Mouse (Mus musculus): ENCODE measurements around the gene Cux1. TPM values are rescaled to one million over a fixed set of nuclear protein-coding genes. Genes with fewer than 3 reads are reported as not detected.

Cux1 gene
- polyA plus RNA-seq, 1 experiment from 2014 or later: 130 TPM

GRCm38 (mm10) chr5:136386757-136387156, 180.5 kb downstream of the Cux1 start:
- Histone ChIP-seq H3K27me3 (ENCODE audit: control insufficient read depth, insufficient read depth, low read length) (no peaks in the 10 kb centered on the region), H3K4me3 (ENCODE audit: low read depth, low read length) (no peak overlapping the region), H3K36me3 (ENCODE audit: control insufficient read depth, insufficient read depth, low read length) (no peaks in the 10 kb centered on the region), H3K4me1 (ENCODE audit: control insufficient read depth, insufficient read depth, low read length) (no peaks in the 10 kb centered on the region), H3K4me2 (no peak overlapping the region), H3K27ac (ENCODE audit: low read depth, low read length) (no peak overlapping the region), H3K9ac (ENCODE audit: low read length) (no peak overlapping the region), H3K9me3 (ENCODE audit: control insufficient read depth, low read length) (no peaks in the 10 kb centered on the region)
- ATAC-seq (ENCODE audit: low FRiP score) (no peak), DNase-seq (ENCODE audit: low spot score, missing footprints) (no peak)
- WGBS: 90% methylated on average over 2 of the region's 2 CpGs

- H3K36me3 ChIP-seq (ENCODE audit: control insufficient read depth, insufficient read depth, low read length): no peaks in the 10 kb centered on the region
- no peak for DNase-seq (ENCODE audit: low spot score, missing footprints)
These were observed 182.1 kb downstream of the Cux1 start for GRCm38 (mm10) chr5:136385161-136385560.

GRCm38 (mm10) chr5:136382261-136383005, 184.9 kb downstream of the Cux1 start:
- 95% methylated on average over 9 of the region's 9 CpGs for WGBS
- H3K4me1 ChIP-seq (ENCODE audit: control insufficient read depth, insufficient read depth, low read length): no peaks in the 10 kb centered on the region
- no peaks in the 10 kb centered on the region for H3K36me3 ChIP-seq (ENCODE audit: control insufficient read depth, insufficient read depth, low read length)
- no peak overlapping the region for H3K4me2 ChIP-seq
- H3K4me3 ChIP-seq (ENCODE audit: low read depth, low read length): no peak overlapping the region
- no peak overlapping the region for H3K9ac ChIP-seq (ENCODE audit: low read length)
- no peaks in the 10 kb centered on the region for H3K9me3 ChIP-seq (ENCODE audit: control insufficient read depth, low read length)
- DNase-seq (ENCODE audit: low spot score, missing footprints) (no peak), ATAC-seq (ENCODE audit: low FRiP score) (no peak)
- H3K27ac ChIP-seq (ENCODE audit: low read depth, low read length): no peak overlapping the region
- no peaks in the 10 kb centered on the region for H3K27me3 ChIP-seq (ENCODE audit: control insufficient read depth, insufficient read depth, low read length)

More at GRCm38 (mm10) chr5:136385161-136385560, 182.1 kb downstream of the Cux1 start:
- Histone ChIP-seq H3K27ac (ENCODE audit: low read depth, low read length) (no peak overlapping the region), H3K27me3 (ENCODE audit: control insufficient read depth, insufficient read depth, low read length) (no peaks in the 10 kb centered on the region), H3K9ac (ENCODE audit: low read length) (no peak overlapping the region), H3K4me3 (ENCODE audit: low read depth, low read length) (no peak overlapping the region), H3K9me3 (ENCODE audit: control insufficient read depth, low read length) (no peaks in the 10 kb centered on the region), H3K4me2 (no peak overlapping the region), H3K4me1 (ENCODE audit: control insufficient read depth, insufficient read depth, low read length) (no peaks in the 10 kb centered on the region)
- no peak for ATAC-seq (ENCODE audit: low FRiP score)
- 91% methylated on average over 3 of the region's 3 CpGs for WGBS

DNA sequence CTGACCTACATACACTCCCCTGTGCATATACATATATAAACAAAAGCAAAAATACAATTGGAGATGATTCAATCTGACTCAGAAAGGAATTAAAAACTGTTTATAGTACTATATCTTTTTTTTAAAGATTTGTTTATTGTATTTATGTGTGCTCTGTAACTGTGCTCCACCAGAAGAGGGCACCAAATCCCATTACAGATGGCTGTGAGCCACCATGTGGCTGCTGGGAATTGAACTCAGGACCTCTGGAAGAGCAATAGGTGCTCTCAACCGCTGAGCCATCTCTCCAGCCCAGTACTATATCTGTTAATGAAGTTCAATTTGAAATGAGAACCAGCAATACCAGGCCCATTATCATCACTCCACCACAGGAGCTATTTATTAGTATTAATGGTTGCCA, 187.9 kb downstream of the Cux1 start:
- no peak overlapping the region for H3K27ac ChIP-seq (ENCODE audit: low read depth, low read length)
- no peak overlapping the region for H3K9ac ChIP-seq (ENCODE audit: low read length)
- H3K27me3 ChIP-seq (ENCODE audit: control insufficient read depth, insufficient read depth, low read length): no peaks in the 10 kb centered on the region
- ATAC-seq (ENCODE audit: low FRiP score) (no peak), DNase-seq (ENCODE audit: low spot score, missing footprints) (no peak)
- no peaks in the 10 kb centered on the region for H3K9me3 ChIP-seq (ENCODE audit: control insufficient read depth, low read length)
- H3K4me1 ChIP-seq (ENCODE audit: control insufficient read depth, insufficient read depth, low read length): peaks cover 2% of the 10 kb centered on the region; the same call in 1 of the 2 replicates
- no peak overlapping the region for H3K4me2 ChIP-seq
- no peak overlapping the region for H3K4me3 ChIP-seq (ENCODE audit: low read depth, low read length)
- 82% methylated on average over 1 of the region's 1 CpGs for WGBS
- no peaks in the 10 kb centered on the region for H3K36me3 ChIP-seq (ENCODE audit: control insufficient read depth, insufficient read depth, low read length)

- Histone ChIP-seq H3K27ac (ENCODE audit: low read depth, low read length) (no peak overlapping the region), H3K36me3 (ENCODE audit: control insufficient read depth, insufficient read depth, low read length) (0 out of 2 replicates have a peak, but pooled peaks cover 4% of the 10 kb centered on the region), H3K9ac (ENCODE audit: low read length) (no peak overlapping the region), H3K9me3 (ENCODE audit: control insufficient read depth, low read length) (no peaks in the 10 kb centered on the region), H3K4me2 (no peak overlapping the region), H3K4me3 (ENCODE audit: low read depth, low read length) (no peak overlapping the region), H3K4me1 (ENCODE audit: control insufficient read depth, insufficient read depth, low read length) (peaks cover 2% of the 10 kb centered on the region; the same call in 1 of the 2 replicates), H3K27me3 (ENCODE audit: control insufficient read depth, insufficient read depth, low read length) (no peaks in the 10 kb centered on the region)
- no peak for DNase-seq (ENCODE audit: low spot score, missing footprints)
- ATAC-seq (ENCODE audit: low FRiP score): no peak
- 82% methylated on average over 3 of the region's 3 CpGs for WGBS
These were observed 190.2 kb downstream of the Cux1 start for GRCm38 (mm10) chr5:136377101-136377500.

GRCm38 (mm10) chr5:136375350-136375749, 191.9 kb downstream of the Cux1 start:
- no peaks in the 10 kb centered on the region for H3K9me3 ChIP-seq (ENCODE audit: control insufficient read depth, low read length)
- 76% methylated on average over 3 of the region's 3 CpGs for WGBS
- no peak overlapping the region; the same call in 1 of the 2 replicates for H3K27ac ChIP-seq (ENCODE audit: low read depth, low read length)
- ATAC-seq (ENCODE audit: low FRiP score) (no peak), DNase-seq (ENCODE audit: low spot score, missing footprints) (no peak)
- H3K4me1 ChIP-seq (ENCODE audit: control insufficient read depth, insufficient read depth, low read length): peaks cover 2% of the 10 kb centered on the region; the same call in 1 of the 2 replicates
- H3K36me3 ChIP-seq (ENCODE audit: control insufficient read depth, insufficient read depth, low read length): peaks cover 4% of the 10 kb centered on the region
- H3K4me3 ChIP-seq (ENCODE audit: low read depth, low read length): no peak overlapping the region
- H3K9ac ChIP-seq (ENCODE audit: low read length): no peak overlapping the region
- no peak overlapping the region for H3K4me2 ChIP-seq
- no peaks in the 10 kb centered on the region for H3K27me3 ChIP-seq (ENCODE audit: control insufficient read depth, insufficient read depth, low read length)

- no peak overlapping the region for H3K9ac ChIP-seq (ENCODE audit: low read length)
These were observed 195.0 kb downstream of the Cux1 start for GRCm38 (mm10) chr5:136372276-136372675.

GRCm38 (mm10) chr5:136363421-136363820, 203.9 kb downstream of the Cux1 start:
- no peak overlapping the region for H3K4me2 ChIP-seq
- WGBS: 74% methylated on average over 7 of the region's 7 CpGs

More at GRCm38 (mm10) chr5:136372276-136372675, 195.0 kb downstream of the Cux1 start:
- H3K27ac ChIP-seq (ENCODE audit: low read depth, low read length): no peak overlapping the region
- WGBS: 93% methylated on average over 3 of the region's 3 CpGs
- peak; percentile 21 for DNase-seq (ENCODE audit: low spot score, missing footprints)
- no peaks in the 10 kb centered on the region for H3K9me3 ChIP-seq (ENCODE audit: control insufficient read depth, low read length)
- H3K4me1 ChIP-seq (ENCODE audit: control insufficient read depth, insufficient read depth, low read length): peaks cover 2% of the 10 kb centered on the region; the same call in 1 of the 2 replicates
- peaks cover 13% of the 10 kb centered on the region for H3K36me3 ChIP-seq (ENCODE audit: control insufficient read depth, insufficient read depth, low read length)
- no peaks in the 10 kb centered on the region for H3K27me3 ChIP-seq (ENCODE audit: control insufficient read depth, insufficient read depth, low read length)
- no peak for ATAC-seq (ENCODE audit: low FRiP score)
- no peak overlapping the region for H3K4me2 ChIP-seq
- H3K4me3 ChIP-seq (ENCODE audit: low read depth, low read length): no peak overlapping the region

GRCm38 (mm10) chr5:136362473-136363230, 204.6 kb downstream of the Cux1 start:
- Histone ChIP-seq H3K4me1 (ENCODE audit: control insufficient read depth, insufficient read depth, low read length) (no peaks in the 10 kb centered on the region), H3K4me2 (no peak overlapping the region), H3K27me3 (ENCODE audit: control insufficient read depth, insufficient read depth, low read length) (no peaks in the 10 kb centered on the region), H3K27ac (ENCODE audit: low read depth, low read length) (no peak overlapping the region), H3K9ac (ENCODE audit: low read length) (no peak overlapping the region), H3K4me3 (ENCODE audit: low read depth, low read length) (no peak overlapping the region), H3K36me3 (ENCODE audit: control insufficient read depth, insufficient read depth, low read length) (peaks cover 5% of the 10 kb centered on the region; the same call in 1 of the 2 replicates), H3K9me3 (ENCODE audit: control insufficient read depth, low read length) (no peaks in the 10 kb centered on the region)
- DNase-seq (ENCODE audit: low spot score, missing footprints) (no peak), ATAC-seq (ENCODE audit: low FRiP score) (no peak)
- WGBS: 88% methylated on average over 6 of the region's 6 CpGs

More at GRCm38 (mm10) chr5:136363421-136363820, 203.9 kb downstream of the Cux1 start:
- no peaks in the 10 kb centered on the region for H3K27me3 ChIP-seq (ENCODE audit: control insufficient read depth, insufficient read depth, low read length)
- ATAC-seq (ENCODE audit: low FRiP score): no peak
- peaks cover 5% of the 10 kb centered on the region; the same call in 1 of the 2 replicates for H3K36me3 ChIP-seq (ENCODE audit: control insufficient read depth, insufficient read depth, low read length)
- no peaks in the 10 kb centered on the region for H3K9me3 ChIP-seq (ENCODE audit: control insufficient read depth, low read length)
- no peak overlapping the region for H3K27ac ChIP-seq (ENCODE audit: low read depth, low read length)
- no peak for DNase-seq (ENCODE audit: low spot score, missing footprints)
- no peak overlapping the region for H3K4me3 ChIP-seq (ENCODE audit: low read depth, low read length)
- no peaks in the 10 kb centered on the region for H3K4me1 ChIP-seq (ENCODE audit: control insufficient read depth, insufficient read depth, low read length)
- H3K9ac ChIP-seq (ENCODE audit: low read length): no peak overlapping the region

Data from midbrain, embryonic 11.5 days (tissue).